Comparison of ENCODE assay signal across 7 mouse cellular contexts in genomic region chr11:119238305-119238721, GRCm38 (mm10). TPM values are rescaled to one million over a fixed set of nuclear protein-coding genes. Genes with fewer than 3 reads are reported as not detected.
A peak's percentile ranks its signal among the peaks of the same experiment; 100 is the strongest.
DNase-seq lines count a peak whose midpoint lies in the region; ATAC-seq and TF ChIP-seq lines count a peak whose summit lies in the region.

No protein-coding gene starts in this region.

- peak in 1 of 2 experiments; percentile 81; a peak in 3 of 4 replicates for TF ChIP-seq POLR2A in MEL (IDR thresholded peaks at IDR 0.05; ENCODE audit: control insufficient read depth in 1 of 2, insufficient read depth in 1 of 2, low read depth in 1 of 2, low read length in 2 of 2, poor library complexity in 1 of 2)

- peaks cover 0 to 2% of the 10 kb centered on the region in 2 experiments; a peak in 1 of 4 replicates for H3K27me3 ChIP-seq in MEL (ENCODE audit: control insufficient read depth in 1 of 2, insufficient read depth in 2 of 2, low read length in 2 of 2)
- peaks cover 3% of the 10 kb centered on the region; the same call in 1 of the 2 replicates for H3K27me3 ChIP-seq in lung, embryonic 15.5 days

- peak; percentile 94 for DNase-seq in MEL (ENCODE audit: low read depth, low spot score)
- DNase-seq in brain, adult 2 months (ENCODE audit: low read depth, low spot score) = peak; percentile 35
- peak; percentile 42 for DNase-seq in heart, adult 8-10 months (ENCODE audit: low spot score)
- peak; percentile 58 for DNase-seq in kidney, adult 18-20 months
- DNase-seq in frontal cortex, postnatal 10 days (ENCODE audit: low spot score in 2 of 2) = no peak

- 5% methylated on average over 11 of the region's 11 CpGs for WGBS in lung, embryonic 15.5 days

- no peak for TF ChIP-seq CTCF in MEL (IDR thresholded peaks at IDR 0.05 in 2 of 3, conservative IDR thresholded peaks at IDR 0.05 in 1 of 3; ENCODE audit: control insufficient read depth in 1 of 3, insufficient read depth in 1 of 3, low read depth in 2 of 3, low read length in 3 of 3, poor library complexity in 1 of 3, severe bottlenecking in 1 of 3)

- TF ChIP-seq EP300 in MEL (IDR thresholded peaks at IDR 0.05; ENCODE audit: low read depth in 1 of 2, low read length in 2 of 2) = no peak

- peak overlapping the region; percentile 59 for H3K27ac ChIP-seq in MEL (ENCODE audit: control insufficient read depth, low read depth, low read length)
- H3K27ac ChIP-seq in lung, embryonic 15.5 days = no peak overlapping the region

- no peaks in the 10 kb centered on the region for H3K9me3 ChIP-seq in MEL (replicated peaks; ENCODE audit: insufficient read depth, low read length)
- H3K9me3 ChIP-seq in lung, embryonic 15.5 days = no peaks in the 10 kb centered on the region

- H3K79me2 ChIP-seq in MEL (ENCODE audit: control insufficient read depth, insufficient read depth, low read length, poor library complexity) = no peaks in the 10 kb centered on the region; the same call in 1 of the 2 replicates

- TF ChIP-seq RAD21 in MEL (IDR thresholded peaks at IDR 0.05; ENCODE audit: low read depth, low read length) = no peak

- peaks cover 3 to 16% of the 10 kb centered on the region in 2 experiments; a peak in 3 of 4 replicates for H3K4me1 ChIP-seq in MEL (ENCODE audit: control insufficient read depth in 1 of 2, insufficient read depth in 2 of 2, low read length in 2 of 2)
- peaks cover 20% of the 10 kb centered on the region for H3K4me1 ChIP-seq in lung, embryonic 15.5 days

- peak overlapping the region; percentile 73 to 91 for H3K4me3 ChIP-seq in MEL (ENCODE audit: control insufficient read depth in 1 of 2, insufficient read depth in 1 of 2, low read depth in 2 of 2, low read length in 2 of 2)
- peak overlapping the region; percentile 25 for H3K4me3 ChIP-seq in lung, embryonic 15.5 days

- H3K36me3 ChIP-seq in MEL (ENCODE audit: control insufficient read depth in 1 of 2, insufficient read depth in 2 of 2, low read length in 2 of 2) = peaks cover 0 to 8% of the 10 kb centered on the region in 2 experiments; a peak in 2 of 4 replicates
- no peaks in the 10 kb centered on the region for H3K36me3 ChIP-seq in lung, embryonic 15.5 days

- ATAC-seq in lung, embryonic 15.5 days (ENCODE audit: borderline replicate concordance, extremely low read depth, low FRiP score, low TSS enrichment) = no peak
- ATAC-seq in neutrophil, adult 5-6 weeks (ENCODE audit: extremely low read depth, insufficient number of reproducible peaks, low FRiP score, poor library complexity, severe bottlenecking) = peak; percentile 65

- H3K4me2 ChIP-seq in lung, embryonic 15.5 days = peak overlapping the region; percentile 67

- peak overlapping the region; percentile 79 for H3K9ac ChIP-seq in MEL (ENCODE audit: control insufficient read depth, low read depth, low read length, poor library complexity, severe bottlenecking)
- no peak overlapping the region for H3K9ac ChIP-seq in lung, embryonic 15.5 days

TF ChIP-seq in MEL, 35 proteins besides CTCF, POLR2A, EP300 and RAD21:
- peak; percentile 63 for TF ChIP-seq MXI1 (IDR thresholded peaks at IDR 0.05; ENCODE audit: low read depth, low read length)
- peak; percentile 76; the same call in 1 of the 2 replicates for TF ChIP-seq SIN3A (IDR thresholded peaks at IDR 0.05; ENCODE audit: low read length)
- no peak for TF ChIP-seq RCOR1 (IDR thresholded peaks at IDR 0.05; ENCODE audit: low read depth, low read length)
- TF ChIP-seq MYB (IDR thresholded peaks at IDR 0.05; ENCODE audit: low read depth, low read length) = no peak
- no peak for TF ChIP-seq POLR2AphosphoS2 (IDR thresholded peaks at IDR 0.05; ENCODE audit: low read length)
- peak; percentile 60 for TF ChIP-seq TCF12 (IDR thresholded peaks at IDR 0.05; ENCODE audit: low read depth, low read length)
- 0 out of 2 replicates have a peak, but pooled peaks have one; percentile 25 for TF ChIP-seq MAZ (IDR thresholded peaks at IDR 0.05; ENCODE audit: low read depth, low read length)
- peak; percentile 56; the same call in 1 of the 2 replicates for TF ChIP-seq ELF1 (IDR thresholded peaks at IDR 0.05; ENCODE audit: low read depth, low read length)
- TF ChIP-seq MAX (IDR thresholded peaks at IDR 0.05; ENCODE audit: low read length) = no peak; the same call in 1 of the 2 replicates
- TF ChIP-seq ZMIZ1 (IDR thresholded peaks at IDR 0.05; ENCODE audit: low read depth, low read length) = peak; percentile 55; the same call in 1 of the 2 replicates
- no peak; the same call in 1 of the 2 replicates for TF ChIP-seq BHLHE40 (IDR thresholded peaks at IDR 0.05; ENCODE audit: borderline replicate concordance, low read depth, low read length)
- TF ChIP-seq NELFE (IDR thresholded peaks at IDR 0.05; ENCODE audit: low read depth, low read length) = peak; percentile 55; the same call in 1 of the 2 replicates
- TF ChIP-seq MAFK (IDR thresholded peaks at IDR 0.05; ENCODE audit: borderline replicate concordance, low read depth, low read length) = no peak
- peak; percentile 20; the same call in 1 of the 2 replicates for TF ChIP-seq ETS1 (IDR thresholded peaks at IDR 0.05; ENCODE audit: low read depth, low read length)
- peak; percentile 68; the same call in 1 of the 2 replicates for TF ChIP-seq TBP (IDR thresholded peaks at IDR 0.05; ENCODE audit: low read depth, low read length)
- TF ChIP-seq HCFC1 (IDR thresholded peaks at IDR 0.05; ENCODE audit: low read depth, low read length) = peak; percentile 10
- TF ChIP-seq USF1 (IDR thresholded peaks at IDR 0.05; ENCODE audit: low read depth, low read length) = peak; percentile 68

RNA-seq across cellular contexts. Expression of gene Ccdc40, which starts 9.9 kb away (rescaled TPM):
- 0.46 and 0.92 TPM in 2 replicates for total RNA-seq in MEL (2012; rRNA removed)
- 1 to 10 TPM in 1 of 2 experiments, not detected in 1; 1.9 TPM for polyA plus RNA-seq in MEL (2012; ENCODE audit: insufficient read depth in 1 of 2, insufficient read length in 2 of 2, low read depth in 1 of 2, low replicate concordance in 2 of 2, missing spikeins in 1 of 2)
- total RNA-seq in heart, adult 8-10 months (2022) = under 1 TPM in 1 of 4 experiments, not detected in 3; 0.20 TPM
- polyA plus RNA-seq in lung, embryonic 15.5 days (2015; fragmentation: Nextera tagmentation; extraction: Ambion mirVana) = 4.9 and 5.7 TPM in 2 replicates
- not detected in 2 replicates for total RNA-seq in neutrophil, adult 5-6 weeks (2017)

RNA-seq across cellular contexts. Expression of gene Tbc1d16, which starts 10.0 kb away (rescaled TPM):
- 12.0 and 13.6 TPM in 2 replicates for total RNA-seq in MEL (2012; rRNA removed)
- 10 to 100 TPM in 1 of 2 experiments, not detected in 1; 19.2 TPM for polyA plus RNA-seq in MEL (2012; ENCODE audit: insufficient read depth in 1 of 2, insufficient read length in 2 of 2, low read depth in 1 of 2, low replicate concordance in 2 of 2, missing spikeins in 1 of 2)
- 10 to 100 TPM; 60.3 to 72.2 (median 64.4) TPM for total RNA-seq in heart, adult 8-10 months (2022)
- 19.9 and 20.9 TPM in 2 replicates for polyA plus RNA-seq in lung, embryonic 15.5 days (2015; fragmentation: Nextera tagmentation; extraction: Ambion mirVana)
- total RNA-seq in neutrophil, adult 5-6 weeks (2017) = 0.12 and 0.23 TPM in 2 replicates

RNA-seq across cellular contexts. Expression of gene Gaa, which starts 29.4 kb away (rescaled TPM):
- 51.4 and 54.1 TPM in 2 replicates for total RNA-seq in MEL (2012; rRNA removed)
- polyA plus RNA-seq in MEL (2012; ENCODE audit: insufficient read depth in 1 of 2, insufficient read length in 2 of 2, low read depth in 1 of 2, low replicate concordance in 2 of 2, missing spikeins in 1 of 2) = 10 to 100 TPM in 1 of 2 experiments, not detected in 1; 85.6 TPM
- total RNA-seq in heart, adult 8-10 months (2022) = 100 to 1,000 TPM; 108 to 126 (median 114) TPM
- 61.5 and 66.1 TPM in 2 replicates for polyA plus RNA-seq in lung, embryonic 15.5 days (2015; fragmentation: Nextera tagmentation; extraction: Ambion mirVana)
- 13.0 and 13.5 TPM in 2 replicates for total RNA-seq in neutrophil, adult 5-6 weeks (2017)

Comparison
In these comparisons a context has a peak if more than half of its experiments do, and no peak if none do; other contexts are left out.
1. DNase-seq: peak in MEL (single experiment), brain, adult 2 months (single experiment), heart, adult 8-10 months (single experiment) and kidney, adult 18-20 months (single experiment); none in frontal cortex, postnatal 10 days (0 of 2).
2. RNA of gene Tbc1d16, which starts 10.0 kb away (total RNA-seq): 60.3 to 72.2 TPM in heart, adult 8-10 months and 12.0 to 13.6 TPM in MEL; 0.12 to 0.23 TPM in neutrophil, adult 5-6 weeks; every median in the first group is over 10 times any median in the second.